Mouse (Mus musculus): ENCODE results near the gene Ppm1m.

DNA sequence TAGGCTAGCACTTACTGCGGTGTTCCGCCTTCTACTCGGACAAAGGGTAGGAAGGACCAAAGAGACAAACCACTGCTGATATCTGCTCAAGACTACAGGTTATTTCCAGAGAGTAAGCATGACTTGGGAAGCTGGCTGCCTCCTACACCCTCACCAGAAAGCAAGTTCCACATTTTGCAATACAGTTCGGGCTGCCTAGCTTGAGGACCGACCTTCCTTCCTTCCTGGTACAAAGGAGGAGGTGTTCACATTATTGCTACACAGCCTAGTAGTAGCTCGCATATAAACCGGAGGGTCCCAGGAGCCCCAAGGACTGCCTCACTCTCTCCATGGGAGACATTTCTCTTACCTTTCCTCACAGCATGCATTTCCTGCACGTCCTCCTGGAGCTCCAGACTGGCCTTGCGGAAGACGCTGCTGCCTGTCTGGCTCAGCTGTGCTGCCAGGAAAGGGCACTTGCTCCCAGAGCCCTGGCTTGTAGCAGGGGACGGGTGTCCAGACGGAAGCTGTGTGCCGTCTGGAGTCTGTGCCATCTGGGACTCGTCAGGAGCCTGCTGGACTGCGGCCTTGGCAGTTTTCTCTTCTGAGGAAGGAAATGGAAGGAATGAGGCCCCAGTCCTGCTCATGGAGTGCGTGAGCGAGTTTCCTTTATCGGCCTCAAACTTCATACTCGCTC is 43.4 kb upstream of the Ppm1m start:
- TF ChIP-seq POLR2A (IDR thresholded peaks at IDR 0.05; ENCODE audit: low read depth, low read length) (no peak), CTCF (conservative IDR thresholded peaks at IDR 0.05; ENCODE audit: insufficient read depth, insufficient read length, low read depth, low read length) (0 out of 2 replicates have a peak, but pooled peaks have one; percentile 0)

All from kidney, adult 2 months (tissue).